Mouse (Mus musculus) layer of hippocampus, postnatal 14 days (tissue): ENCODE data around the gene Orai1. TPM values are rescaled to one million over a fixed set of nuclear protein-coding genes. Genes with fewer than 3 reads are reported as not detected.
"Not testable (repeated sequence)": the region's sequence is repeated elsewhere in the genome, so short reads cannot be mapped to it uniquely, and the experiment has no call there.

ENCODE experiments used
- DNase-seq, 2 experiments: peaks; one replicate each; pipeline ENCODE4 v3.0.0; 2021 to 2022; ENCODE audit warnings: low spot score in 2 of 2, mixed read lengths in 1 of 2
- long read RNA-seq, 2 experiments: library from polyadenylated mRNA; stranded (forward); transcript quantifications; one replicate each; pipeline ENCODE4 v2.0.0; 2021
- total RNA-seq, 2 experiments: library from RNA; stranded (reverse); gene quantifications; 2 replicates each; pipeline ENCODE4 v1.2.3; 2021

The Orai1 gene
- 10 to 100 TPM; 15.1 to 16.2 TPM for total RNA-seq
- long read RNA-seq, experiment 1, transcript Orai1-202 (2 exons, 1,875 nt), result major isoform, 24 of 28 reads
- long read RNA-seq, experiment 1, partial matches to known transcripts, result 0 of 28 reads
- long read RNA-seq, experiment 1, other reads (novel, unspliced or antisense), result 4 of 28 reads
- long read RNA-seq, experiment 2, transcript Orai1-202 (2 exons, 1,875 nt), result major isoform, 30 of 30 reads
- long read RNA-seq, experiment 2, partial matches to known transcripts, result 0 of 30 reads
- long read RNA-seq, experiment 2, other reads (novel, unspliced or antisense), result 0 of 30 reads

- DNase-seq, result peak; percentile 96 to 98
These were observed at the start of gene Orai1 for GRCm38 (mm10) chr5:123014753-123015701. Orai1 (plus strand) TSS chr5:123015074.

DNA sequence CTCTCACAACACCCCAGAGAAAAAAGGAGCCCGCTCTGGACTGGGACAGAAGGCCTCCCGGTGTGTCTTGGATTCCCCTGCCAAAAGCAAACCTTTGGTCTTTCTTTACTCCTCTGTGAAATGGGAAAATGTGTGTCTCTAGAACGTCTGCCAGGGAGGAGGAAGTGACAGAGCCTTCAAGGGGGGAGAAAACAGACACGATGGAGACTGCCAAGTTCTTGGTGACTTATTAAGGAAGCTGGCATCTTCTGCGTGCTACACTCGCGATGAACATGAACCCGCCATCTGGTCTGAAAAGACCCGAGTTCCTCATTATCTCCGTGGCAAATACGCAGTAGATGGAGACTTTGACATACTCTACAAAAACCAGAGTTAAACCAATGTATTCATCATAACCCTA is 49.4 kb upstream of the Orai1 start:
- peak in 1 of 2 experiments; percentile 26 for DNase-seq

GRCm38 (mm10) chr5:122968322-122968721 is 46.6 kb upstream of the Orai1 start:
- DNase-seq, result peak; percentile 69 to 78

DNA sequence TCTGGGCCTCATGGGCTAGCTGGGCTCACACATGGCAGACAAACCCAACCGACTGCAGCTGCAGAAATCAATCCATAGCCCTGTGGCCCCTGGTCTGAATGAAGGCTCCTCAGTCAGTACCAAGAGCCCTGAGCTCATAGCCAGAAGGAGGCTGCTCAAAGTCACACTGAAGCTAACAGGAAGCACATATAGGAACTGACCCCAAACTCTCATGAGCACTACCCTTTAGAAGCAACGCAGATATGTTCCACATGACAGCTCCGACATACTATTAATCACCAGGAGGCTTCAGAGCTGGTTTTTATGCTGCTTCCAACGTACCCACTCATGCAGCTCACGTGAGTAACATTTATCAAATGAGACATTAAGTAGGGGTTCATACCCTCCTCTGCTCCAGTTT is 44.8 kb upstream of the Orai1 start:
- no peak for DNase-seq

DNA sequence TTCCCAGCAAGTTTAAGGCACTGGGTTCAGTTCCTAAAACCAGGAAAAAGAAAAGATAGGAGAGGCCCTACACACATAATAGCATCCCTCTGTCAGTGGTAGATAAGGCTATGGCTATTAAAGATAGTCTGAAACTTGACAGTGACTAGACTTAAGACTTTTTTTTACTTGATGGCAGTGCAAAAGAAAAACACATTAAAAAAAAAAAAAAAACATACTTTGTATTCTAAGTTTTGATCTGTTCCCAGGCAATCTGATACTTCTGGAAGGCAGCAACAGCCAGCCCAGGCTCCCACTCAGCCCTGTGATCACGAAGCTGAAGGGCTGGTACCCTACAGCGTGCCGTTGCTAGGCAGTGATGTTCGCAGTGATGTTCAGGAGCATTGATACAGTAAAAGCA is 43.4 kb upstream of the Orai1 start:
- peak in 1 of 2 experiments; percentile 51 for DNase-seq

DNA sequence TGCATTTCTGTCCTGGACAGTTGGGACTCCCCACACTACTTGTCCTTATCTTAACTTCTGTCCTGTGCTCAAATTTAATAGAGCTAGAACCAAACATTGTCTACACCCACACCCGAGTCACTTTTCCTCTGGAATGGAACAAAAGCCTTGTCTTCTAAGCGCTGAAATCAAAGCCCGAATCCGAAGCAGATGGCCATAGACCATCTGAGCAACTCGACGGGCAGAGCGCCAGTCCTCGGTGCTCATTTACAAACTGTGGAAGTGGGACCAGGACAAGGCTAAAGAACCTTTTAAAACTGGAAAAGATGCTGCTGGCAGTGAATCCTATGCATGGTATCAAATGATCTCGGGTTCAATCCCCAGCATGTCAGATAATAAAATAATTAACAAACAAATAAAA is 42.8 kb upstream of the Orai1 start:
- peak; percentile 39 to 58 for DNase-seq

GRCm38 (mm10) chr5:122974701-122975100 is 40.2 kb upstream of the Orai1 start:
- DNase-seq, result not testable (repeated sequence)

- DNase-seq, result no peak
These were observed 35.9 kb upstream of the Orai1 start for GRCm38 (mm10) chr5:122978970-122979369.

GRCm38 (mm10) chr5:122984483-122984882 is 30.4 kb upstream of the Orai1 start:
- no peak for DNase-seq

DNA sequence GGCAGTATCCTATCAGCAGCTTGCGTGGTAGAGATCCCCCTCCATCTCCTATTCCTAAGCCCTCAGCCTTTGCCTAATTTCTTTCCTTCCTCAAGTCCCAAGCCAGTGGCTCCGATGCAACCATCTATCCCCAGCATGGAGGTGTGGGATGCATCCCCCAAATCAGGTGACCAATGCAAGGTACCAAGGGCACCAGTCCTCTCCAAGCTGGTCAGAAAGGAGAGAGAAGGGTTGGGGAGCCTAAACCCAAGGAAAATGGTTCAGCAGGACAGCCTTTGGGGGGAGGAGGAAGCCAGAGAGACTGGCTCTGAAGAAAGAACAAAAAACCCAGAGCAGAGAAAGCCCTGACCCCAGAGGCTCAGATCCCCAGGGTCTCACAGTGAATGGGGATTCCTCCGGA is 29.6 kb upstream of the Orai1 start:
- DNase-seq, result no peak

- DNase-seq, result no peak
These were observed 28.8 kb upstream of the Orai1 start for GRCm38 (mm10) chr5:122986091-122986493.

GRCm38 (mm10) chr5:122987211-122988020 is 27.5 kb upstream of the Orai1 start:
- DNase-seq, result peak in 1 of 2 experiments; percentile 52

DNA sequence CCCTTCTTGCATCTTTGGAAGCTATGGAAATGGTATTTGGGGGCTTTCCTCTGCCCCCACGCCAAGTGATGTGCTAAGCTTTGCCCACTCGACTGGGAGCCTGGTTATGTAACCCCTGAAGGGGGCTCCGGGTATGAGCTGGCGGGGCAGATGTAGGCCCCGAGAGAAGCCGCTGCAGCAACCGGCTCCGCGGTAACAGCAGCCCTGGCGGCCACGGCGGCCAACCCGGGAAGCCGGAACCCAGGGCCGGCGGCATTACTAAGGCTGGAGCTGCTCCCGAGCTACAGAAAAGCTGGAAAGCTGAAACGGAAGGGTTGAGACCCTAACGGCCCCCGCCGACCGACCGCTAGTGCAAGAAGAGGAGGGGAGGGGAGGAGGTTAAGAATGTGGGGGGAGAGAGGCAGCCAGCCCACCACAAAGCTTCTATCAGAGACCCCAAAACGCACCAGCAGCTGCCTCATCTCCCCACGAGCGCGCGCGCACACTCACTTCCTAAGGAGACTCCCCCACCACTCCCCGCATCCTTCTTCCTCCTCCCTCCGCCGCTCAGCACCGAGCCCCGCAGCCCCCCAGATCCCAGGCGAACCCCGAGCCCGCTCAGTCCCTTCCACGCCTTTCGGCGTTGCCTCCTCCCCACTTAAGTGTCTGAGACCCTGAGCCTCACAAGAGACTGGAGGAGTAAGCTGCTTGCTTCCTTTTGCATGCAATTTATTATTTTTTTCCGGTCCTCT is 26.7 kb upstream of the Orai1 start:
- peak in 1 of 2 experiments; percentile 54 for DNase-seq

GRCm38 (mm10) chr5:122989001-122989525 is 25.8 kb upstream of the Orai1 start:
- peak; percentile 70 to 75 for DNase-seq

DNA sequence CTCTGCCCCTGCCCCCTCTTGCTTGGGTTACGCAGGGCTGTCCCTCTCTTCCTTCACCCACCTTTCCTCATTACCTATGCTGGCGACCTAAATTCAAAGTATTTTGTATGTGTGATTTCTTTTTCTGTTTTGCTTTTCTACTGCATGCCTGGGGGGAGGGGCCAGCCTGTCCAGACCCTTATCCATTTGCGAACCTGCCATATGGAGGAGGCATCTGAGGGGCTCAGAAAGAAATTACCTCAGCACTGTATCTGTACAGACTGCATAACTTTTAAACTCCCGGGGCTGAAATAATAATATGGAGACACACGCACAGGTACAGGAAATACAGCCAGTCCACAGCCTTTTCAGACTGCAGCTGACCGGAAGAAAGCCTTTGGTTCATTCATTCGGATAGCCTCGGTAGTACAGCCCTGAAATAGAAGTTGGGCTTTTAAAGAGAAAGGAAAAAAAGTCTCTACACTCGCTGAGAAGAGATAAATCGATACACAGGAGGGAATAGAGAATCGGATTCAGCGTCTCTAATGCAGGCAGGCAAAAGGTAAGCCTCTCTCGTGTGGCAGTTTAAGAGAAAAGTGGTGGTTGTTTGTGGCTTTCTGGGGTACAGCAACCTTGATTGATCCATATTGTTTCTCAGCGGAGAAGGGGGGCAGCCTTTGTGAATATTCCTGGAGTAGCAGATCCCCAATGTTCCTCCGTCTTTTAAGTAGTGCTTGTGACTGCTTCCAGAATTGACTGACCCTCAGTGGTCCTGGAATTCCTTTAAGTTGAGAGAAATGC is 25.1 kb upstream of the Orai1 start, which contains the start of gene Kdm2b:
Gene Kdm2b (minus strand): TSS at position 273 of the 780 bp plus-strand sequence.
- DNase-seq, result no peak

DNA sequence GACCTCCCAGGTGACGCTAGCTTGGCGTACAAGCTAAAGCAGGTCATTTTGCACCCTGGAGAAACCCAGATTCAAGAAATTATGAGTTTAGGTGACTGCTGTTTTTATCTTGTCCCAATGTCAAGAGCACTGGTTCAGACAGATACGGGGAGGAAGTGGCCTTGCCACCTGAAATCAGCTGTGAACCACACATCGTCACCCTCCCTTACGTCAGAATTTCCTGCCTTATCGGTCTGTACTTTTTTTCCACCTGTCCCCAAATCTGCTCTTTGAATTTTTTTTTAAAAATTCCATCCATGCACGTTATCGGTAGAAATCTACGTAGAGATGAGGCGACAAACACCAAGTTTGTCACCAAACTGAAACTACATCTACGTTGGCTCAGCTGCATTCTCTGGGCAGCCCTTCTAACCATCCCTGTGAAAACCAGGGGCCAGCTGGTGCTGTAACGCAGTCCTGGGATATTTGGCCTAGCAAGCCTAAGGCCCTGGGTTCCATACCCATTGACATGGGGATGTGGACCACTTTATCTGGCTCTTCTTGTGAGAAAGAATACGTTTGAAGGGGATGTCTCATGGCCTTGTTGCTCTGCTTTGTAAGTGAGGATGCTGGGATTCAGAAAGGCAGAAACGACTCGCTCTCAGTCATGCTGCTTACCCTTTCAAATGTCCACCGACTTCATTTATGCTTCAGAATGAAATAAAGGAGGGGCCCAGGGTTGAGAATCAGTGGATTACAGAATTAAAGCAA is 24.3 kb upstream of the Orai1 start:
- no peak for DNase-seq

GRCm38 (mm10) chr5:122991350-122992004 is 23.4 kb upstream of the Orai1 start:
- DNase-seq, result no peak

DNA sequence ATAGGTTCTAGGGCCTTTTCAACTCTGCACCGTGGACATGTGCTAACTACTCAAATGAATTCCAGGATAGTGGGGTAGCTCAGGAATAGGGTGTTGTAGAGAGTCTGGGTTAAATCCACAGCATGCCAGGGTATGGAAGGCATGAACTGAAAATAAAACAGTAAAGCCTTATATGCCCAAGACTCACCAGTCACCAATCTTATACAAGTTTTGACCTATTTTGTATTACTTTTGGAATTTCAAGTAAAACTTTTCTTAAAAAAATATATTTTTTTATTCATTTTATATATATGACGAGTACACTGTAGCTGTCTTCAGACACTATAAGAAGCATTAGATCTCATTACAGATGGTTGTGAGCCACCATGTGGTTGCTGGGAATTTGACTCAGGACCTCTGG is 21.1 kb upstream of the Orai1 start:
- DNase-seq, result no peak
